Mouse (Mus musculus) lung, embryonic 15.5 days (tissue): ENCODE results near the gene Rpl18. TPM values are rescaled to one million over a fixed set of nuclear protein-coding genes. Genes with fewer than 3 reads are reported as not detected.

Experiments
- ATAC-seq: fragments of 200-750 bp; cut with Nextera tagmentation; 2 replicates; pipeline ENCODE4 v1.8.0; 2017; ENCODE audit warnings: moderate number of reproducible peaks, borderline replicate concordance; ENCODE audit not compliant: low FRiP score, low TSS enrichment; ENCODE audit errors: extremely low read depth
- H3K27ac ChIP-seq: fragments of 300-500 bp; sonication (generic); 2 replicates; pipeline ENCODE4 v1.5.1; 2015; ENCODE audit warnings: moderate library complexity, mild to moderate bottlenecking, inconsistent platforms
- H3K27me3 ChIP-seq: fragments of 300-500 bp; sonication (generic); 2 replicates; pipeline ENCODE4 v1.6.1; 2015; ENCODE audit warnings: inconsistent platforms
- H3K36me3 ChIP-seq: fragments of 300-500 bp; sonication (generic); 2 replicates; pipeline ENCODE4 v1.6.1; 2015; ENCODE audit warnings: inconsistent platforms
- H3K4me1 ChIP-seq: fragments of 300-500 bp; sonication (generic); 2 replicates; pipeline ENCODE4 v1.6.1; 2015; ENCODE audit warnings: inconsistent platforms
- H3K4me2 ChIP-seq: fragments of 300-500 bp; sonication (generic); 2 replicates; pipeline ENCODE4 v1.6.1; 2015; ENCODE audit warnings: inconsistent platforms, mild to moderate bottlenecking, moderate library complexity
- H3K4me3 ChIP-seq: fragments of 300-500 bp; sonication (generic); 2 replicates; pipeline ENCODE4 v1.5.1; 2015; ENCODE audit warnings: mild to moderate bottlenecking, inconsistent platforms
- H3K9ac ChIP-seq: fragments of 300-500 bp; sonication (generic); 2 replicates; pipeline ENCODE4 v1.6.1; 2015; ENCODE audit warnings: inconsistent platforms
- H3K9me3 ChIP-seq: fragments of 300-500 bp; sonication (generic); 2 replicates; pipeline ENCODE4 v1.6.1; 2016; ENCODE audit warnings: inconsistent platforms
- WGBS: fragments of 180-500 bp; shearing (Covaris S2); methylation state at CpG from one replicate; pipeline ENCODE4 v1.1.7; 2015; 5-methylcytosine and 5-hydroxymethylcytosine counted together
- polyA plus RNA-seq: library from polyadenylated mRNA; unstranded; fragments of >200 nt; fragmentation: Nextera tagmentation; extraction: Ambion mirVana; gene quantifications from 2 replicates; pipeline ENCODE4 v1.2.1, GENCODE M21; 2015

The Rpl18 gene
- polyA plus RNA-seq, 1 experiment from 2014 or later, result 1,016 TPM

GRCm38 (mm10) chr7:45709677-45710355 lies 5.4 kb upstream of the Rpl18 start:
- Histone ChIP-seq H3K27me3 (no peaks in the 10 kb centered on the region), H3K4me2 (no peak overlapping the region), H3K27ac (no peak overlapping the region), H3K36me3 (peaks cover 34% of the 10 kb centered on the region), H3K9ac (no peak overlapping the region), H3K9me3 (no peaks in the 10 kb centered on the region), H3K4me1 (peaks cover 59% of the 10 kb centered on the region), H3K4me3 (no peak overlapping the region)
- no peak for ATAC-seq
- 55% methylated on average over 14 of the region's 14 CpGs for WGBS

DNA sequence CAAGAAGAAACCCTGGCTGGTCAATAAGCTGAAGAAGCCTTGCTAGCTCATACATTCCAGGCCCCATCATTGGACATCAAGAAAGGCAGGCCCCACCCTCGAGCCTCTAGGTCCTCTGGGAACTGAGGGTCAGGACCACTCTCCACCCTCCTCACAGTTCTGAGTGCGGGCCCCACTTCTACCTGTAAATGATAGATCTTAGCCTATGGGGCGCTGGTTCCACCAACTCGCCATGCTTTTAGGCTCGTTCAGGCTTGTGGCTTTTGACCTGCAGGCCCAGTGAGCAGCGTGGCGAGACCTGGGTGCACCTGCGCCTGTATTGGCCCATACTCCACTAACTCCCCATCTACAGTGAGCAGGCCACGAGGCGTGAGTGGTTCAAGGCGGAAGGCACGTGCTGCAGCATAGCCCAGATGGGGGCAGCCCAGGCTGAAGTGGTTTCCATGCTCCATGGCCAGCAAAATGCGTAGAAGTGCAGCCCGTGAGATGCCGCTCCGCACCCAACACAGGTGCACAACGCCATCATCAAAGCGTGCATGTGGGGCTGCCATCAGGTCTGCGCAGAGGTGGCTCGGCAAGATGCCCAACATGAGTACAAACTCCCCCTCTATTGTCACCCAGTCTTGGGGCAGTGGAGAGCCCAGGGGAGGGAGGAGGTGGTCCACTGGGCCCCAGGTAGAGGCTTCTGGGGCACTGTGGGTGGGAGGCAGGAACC lies 4.6 kb upstream of the Rpl18 start:
- Histone ChIP-seq H3K9ac (no peak overlapping the region), H3K27me3 (no peaks in the 10 kb centered on the region), H3K9me3 (no peaks in the 10 kb centered on the region), H3K27ac (no peak overlapping the region), H3K4me3 (no peak overlapping the region), H3K36me3 (peaks cover 34% of the 10 kb centered on the region), H3K4me2 (no peak overlapping the region), H3K4me1 (peaks cover 57% of the 10 kb centered on the region)
- no peak for ATAC-seq
- WGBS, result 90% methylated on average over 20 of the region's 20 CpGs

GRCm38 (mm10) chr7:45711316-45712021 lies 3.8 kb upstream of the Rpl18 start:
- H3K36me3 ChIP-seq, result peaks cover 34% of the 10 kb centered on the region

DNA sequence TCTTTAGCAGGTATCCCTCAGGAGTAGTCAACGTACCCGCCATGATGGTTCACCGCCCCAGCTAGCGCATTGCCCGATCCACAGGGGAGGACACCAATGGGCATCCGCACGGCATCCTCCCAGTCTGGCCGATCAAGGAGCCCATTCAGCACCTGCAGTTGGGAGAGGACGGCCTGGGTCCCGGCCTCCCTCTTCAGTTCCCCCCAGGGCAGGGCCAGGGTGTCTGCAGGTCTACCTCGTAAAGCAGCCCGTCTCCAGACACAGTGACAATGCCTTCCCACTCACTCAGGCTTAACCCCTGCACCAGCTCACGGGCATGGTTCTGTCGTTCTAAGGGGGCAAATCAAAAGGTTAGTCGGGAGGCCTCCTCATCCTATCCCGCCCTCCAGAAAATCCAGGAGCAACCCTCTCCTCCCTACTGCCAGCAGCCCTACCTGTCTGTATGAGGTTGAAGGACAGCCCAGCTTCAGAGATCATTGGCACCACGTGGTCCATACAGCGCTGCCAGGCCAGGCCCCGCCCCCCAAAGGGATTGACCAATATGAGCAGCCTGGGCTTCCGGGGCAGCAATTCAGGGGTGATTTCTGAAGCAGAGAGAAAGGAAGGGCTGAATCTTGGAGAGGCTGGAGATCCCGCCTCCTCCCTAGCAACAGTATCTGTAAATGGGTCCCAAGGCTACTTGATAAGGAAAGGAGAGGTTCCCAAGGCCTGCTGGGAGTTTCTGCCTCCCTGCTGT lies 3.1 kb upstream of the Rpl18 start:
- Histone ChIP-seq H3K27ac (no peak overlapping the region), H3K27me3 (no peaks in the 10 kb centered on the region), H3K9me3 (no peaks in the 10 kb centered on the region), H3K4me1 (peaks cover 58% of the 10 kb centered on the region), H3K4me2 (no peak overlapping the region), H3K36me3 (peaks cover 34% of the 10 kb centered on the region), H3K4me3 (no peak overlapping the region), H3K9ac (no peak overlapping the region)
- 82% methylated on average over 21 of the region's 21 CpGs for WGBS
- ATAC-seq, result no peak

More at GRCm38 (mm10) chr7:45711316-45712021, 3.8 kb upstream of the Rpl18 start:
- 89% methylated on average over 24 of the region's 24 CpGs for WGBS
- no peaks in the 10 kb centered on the region for H3K27me3 ChIP-seq
- no peak overlapping the region for H3K4me2 ChIP-seq
- no peak overlapping the region for H3K9ac ChIP-seq
- no peak overlapping the region for H3K4me3 ChIP-seq
- no peak for ATAC-seq
- no peaks in the 10 kb centered on the region for H3K9me3 ChIP-seq
- H3K4me1 ChIP-seq, result peaks cover 57% of the 10 kb centered on the region
- no peak overlapping the region for H3K27ac ChIP-seq

DNA sequence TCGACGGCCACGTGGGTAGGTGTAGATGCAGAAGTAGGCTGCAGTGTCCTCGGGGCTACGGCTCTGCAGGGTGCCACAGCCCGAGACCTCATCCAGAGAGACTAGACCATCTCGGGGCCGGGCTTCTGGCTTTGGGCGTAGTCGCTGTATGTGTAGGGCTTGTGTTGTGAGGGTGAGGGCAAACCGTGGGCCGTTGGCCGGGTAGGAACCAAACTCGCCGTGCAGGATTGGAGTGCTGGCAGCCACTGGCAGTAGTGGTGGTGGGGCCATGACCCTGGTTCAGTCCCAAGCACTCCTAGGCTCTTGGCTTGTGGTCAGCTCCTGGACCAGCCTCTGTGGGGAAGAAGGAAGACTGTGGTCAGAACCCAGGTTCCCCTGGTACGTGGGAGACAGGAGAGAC lies 1.9 kb upstream of the Rpl18 start:
- Histone ChIP-seq H3K4me2 (no peak overlapping the region), H3K9me3 (no peaks in the 10 kb centered on the region), H3K27me3 (no peaks in the 10 kb centered on the region), H3K27ac (no peak overlapping the region), H3K9ac (no peak overlapping the region), H3K4me1 (peaks cover 46% of the 10 kb centered on the region), H3K4me3 (no peak overlapping the region), H3K36me3 (peaks cover 34% of the 10 kb centered on the region)
- ATAC-seq, result no peak
- WGBS, result 90% methylated on average over 16 of the region's 16 CpGs

DNA sequence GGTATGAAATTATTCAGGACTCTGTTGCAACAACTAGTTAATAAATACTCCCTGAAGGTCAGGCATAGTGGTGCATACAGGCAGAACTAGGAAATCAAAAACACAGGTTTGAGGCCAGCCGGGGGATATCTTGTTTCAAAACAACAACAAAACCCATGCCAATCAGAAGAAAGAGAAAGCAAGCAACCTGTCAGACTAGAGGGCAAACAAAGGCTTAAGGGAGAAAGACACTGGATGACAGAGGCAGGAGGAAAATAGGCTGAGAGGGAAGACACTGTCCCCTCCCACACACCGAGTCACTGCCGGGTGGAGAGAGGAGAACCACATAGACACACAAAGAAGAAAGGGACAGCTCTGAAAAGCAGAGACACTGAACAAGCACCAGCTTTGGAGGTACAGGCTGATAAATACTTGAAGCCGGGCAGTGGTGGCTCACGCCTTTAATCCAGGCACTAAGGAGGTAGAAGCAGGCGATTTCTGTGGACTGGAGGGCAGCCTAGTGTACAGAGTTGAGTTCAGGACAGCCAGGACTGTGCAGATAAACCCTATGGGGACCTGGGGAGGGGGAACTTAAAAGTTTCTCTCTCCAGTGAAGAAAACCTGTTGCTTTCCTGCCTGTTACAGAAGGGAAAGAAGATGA lies 1.3 kb upstream of the Rpl18 start:
- H3K4me3 ChIP-seq, result peak overlapping the region; percentile 86

DNA sequence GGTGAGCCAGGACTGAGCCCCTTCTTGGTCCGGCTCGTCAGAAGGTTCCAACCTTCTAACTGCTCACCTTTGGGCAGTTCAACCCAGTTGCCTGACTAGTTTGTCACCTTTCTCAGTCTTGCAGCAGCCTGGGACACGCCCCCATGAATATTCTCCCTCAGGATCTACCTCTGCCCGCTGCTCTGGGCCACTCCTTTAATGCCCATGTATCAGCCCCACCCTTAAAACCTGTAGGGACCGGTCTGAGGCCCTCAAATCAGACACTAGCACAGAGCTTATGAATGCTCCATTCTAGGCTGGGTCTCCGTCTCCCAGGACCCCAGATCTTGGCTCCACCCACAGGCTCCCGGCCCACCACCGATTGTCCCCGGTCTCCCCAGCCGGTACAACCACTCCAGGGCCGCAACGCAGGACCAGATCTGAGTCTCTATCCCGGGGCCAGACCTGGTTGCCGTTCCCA lies 597 bp upstream of the Rpl18 start:
- Histone ChIP-seq H3K4me2 (peak overlapping the region; percentile 86), H3K4me3 (peak overlapping the region; percentile 86), H3K9me3 (no peaks in the 10 kb centered on the region), H3K36me3 (peaks cover 40% of the 10 kb centered on the region), H3K4me1 (peaks cover 46% of the 10 kb centered on the region), H3K27me3 (no peaks in the 10 kb centered on the region), H3K9ac (peak overlapping the region; percentile 76), H3K27ac (peak overlapping the region; percentile 75)
- WGBS, result 9% methylated on average over 14 of the region's 14 CpGs
- peak; percentile 44 for ATAC-seq

More for the DNA sequence above, 1.3 kb upstream of the Rpl18 start:
- Histone ChIP-seq H3K4me1 (peaks cover 43% of the 10 kb centered on the region), H3K27ac (peak overlapping the region; percentile 75; the same call in 1 of the 2 replicates), H3K9me3 (no peaks in the 10 kb centered on the region), H3K4me2 (peak overlapping the region; percentile 86), H3K27me3 (no peaks in the 10 kb centered on the region), H3K36me3 (peaks cover 34% of the 10 kb centered on the region), H3K9ac (peak overlapping the region; percentile 76; the same call in 1 of the 2 replicates)
- WGBS, result 78% methylated on average over 6 of the region's 6 CpGs
- no peak for ATAC-seq

- H3K36me3 ChIP-seq, result peaks cover 46% of the 10 kb centered on the region
- H3K9me3 ChIP-seq, result no peaks in the 10 kb centered on the region
- peak overlapping the region; percentile 86 for H3K4me2 ChIP-seq
- 76% methylated on average over 19 of the region's 19 CpGs for WGBS
- H3K9ac ChIP-seq, result peak overlapping the region; percentile 22; the same call in 1 of the 2 replicates
- H3K27me3 ChIP-seq, result no peaks in the 10 kb centered on the region
- peak overlapping the region; percentile 86 for H3K4me3 ChIP-seq
- peak overlapping the region; percentile 29; the same call in 1 of the 2 replicates for H3K27ac ChIP-seq
- ATAC-seq, result no peak
- peaks cover 58% of the 10 kb centered on the region for H3K4me1 ChIP-seq
Observed at GRCm38 (mm10) chr7:45715741-45716459, 643 bp downstream of the Rpl18 start.

DNA sequence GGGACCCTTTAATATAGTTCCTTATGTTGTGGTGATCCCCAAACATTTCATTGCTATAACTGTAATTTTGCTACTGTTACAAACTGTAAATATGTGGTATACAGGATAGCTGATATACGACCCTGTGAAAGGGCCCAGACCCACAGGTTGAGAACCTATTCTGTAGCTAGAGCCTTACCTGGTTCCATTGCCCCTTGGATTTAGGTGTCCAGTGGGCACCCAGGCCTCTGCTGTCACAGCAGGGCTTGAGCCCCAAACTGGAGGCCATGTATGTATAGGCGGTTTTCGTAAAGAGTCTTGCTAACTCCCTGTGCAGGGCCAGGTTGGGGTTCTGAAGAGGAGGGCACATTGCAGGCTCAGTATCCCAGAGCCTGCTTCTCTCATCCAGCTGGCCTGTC lies 1.2 kb downstream of the Rpl18 start:
- Histone ChIP-seq H3K9ac (0 out of 2 replicates have a peak overlapping the region, but pooled peaks have one; percentile 89), H3K27ac (no peak overlapping the region), H3K4me1 (peaks cover 60% of the 10 kb centered on the region), H3K27me3 (no peaks in the 10 kb centered on the region), H3K4me2 (peak overlapping the region; percentile 86), H3K9me3 (no peaks in the 10 kb centered on the region), H3K36me3 (peaks cover 46% of the 10 kb centered on the region), H3K4me3 (peak overlapping the region; percentile 86)
- WGBS, result 87% methylated on average over 3 of the region's 3 CpGs
- no peak for ATAC-seq

GRCm38 (mm10) chr7:45716952-45717917 lies 2.0 kb downstream of the Rpl18 start:
- peaks cover 60% of the 10 kb centered on the region for H3K4me1 ChIP-seq
- H3K4me2 ChIP-seq, result peak overlapping the region; percentile 86
- H3K9ac ChIP-seq, result peak overlapping the region; percentile 89
- ATAC-seq, result peak; percentile 5; the same call in 1 of the 2 replicates
- 7% methylated on average over 31 of the region's 31 CpGs for WGBS
- H3K27ac ChIP-seq, result peak overlapping the region; percentile 88
- peak overlapping the region; percentile 86 for H3K4me3 ChIP-seq
- peaks cover 46% of the 10 kb centered on the region for H3K36me3 ChIP-seq
- H3K27me3 ChIP-seq, result no peaks in the 10 kb centered on the region
- H3K9me3 ChIP-seq, result no peaks in the 10 kb centered on the region
